Mouse (Mus musculus) WW6 (cell line): ENCODE measurements around the gene Chia1.
"Not testable (repeated sequence)": the region's sequence is repeated elsewhere in the genome, so short reads cannot be mapped to it uniquely, and the experiment has no call there.

Experiments used
- DNase-seq: peaks from one replicate; pipeline ENCODE4 v3.0.0-alpha.2; 2013; ENCODE audit warnings: low read depth, low spot score

The Chia1 gene

GRCm38 (mm10) chr3:106112929-106113328 is at the start of gene Chia1:
TSS of gene Chia1 (plus strand) at chr3:106113229.
- DNase-seq = no peak

- peak; percentile 3 for DNase-seq
Observed at GRCm38 (mm10) chr3:106067707-106068106, 45.3 kb upstream of the Chia1 start.

GRCm38 (mm10) chr3:106070994-106071393 is 42.0 kb upstream of the Chia1 start:
- DNase-seq = no peak

DNA sequence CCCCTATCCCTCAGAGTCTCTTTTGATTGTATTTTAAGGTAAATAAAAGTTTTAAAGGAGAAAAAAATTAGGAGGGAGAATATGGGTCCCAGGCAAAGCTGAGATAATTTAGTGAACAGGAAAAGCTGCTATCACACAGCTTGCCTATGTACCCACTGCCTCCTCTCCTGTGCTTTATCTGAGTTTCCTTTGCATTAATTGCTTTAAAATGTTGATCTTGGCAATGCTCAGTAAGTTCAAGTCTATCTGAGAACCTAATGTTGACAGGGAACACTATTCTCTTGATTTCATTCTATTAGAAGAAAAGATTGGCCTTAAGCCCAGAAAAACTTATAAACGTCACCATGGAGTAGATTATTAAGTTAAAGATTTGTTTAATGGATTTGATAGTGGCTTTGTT is 38.2 kb upstream of the Chia1 start:
- no peak for DNase-seq

GRCm38 (mm10) chr3:106126999-106127398 is 14.0 kb downstream of the Chia1 start:
- DNase-seq = no peak

DNA sequence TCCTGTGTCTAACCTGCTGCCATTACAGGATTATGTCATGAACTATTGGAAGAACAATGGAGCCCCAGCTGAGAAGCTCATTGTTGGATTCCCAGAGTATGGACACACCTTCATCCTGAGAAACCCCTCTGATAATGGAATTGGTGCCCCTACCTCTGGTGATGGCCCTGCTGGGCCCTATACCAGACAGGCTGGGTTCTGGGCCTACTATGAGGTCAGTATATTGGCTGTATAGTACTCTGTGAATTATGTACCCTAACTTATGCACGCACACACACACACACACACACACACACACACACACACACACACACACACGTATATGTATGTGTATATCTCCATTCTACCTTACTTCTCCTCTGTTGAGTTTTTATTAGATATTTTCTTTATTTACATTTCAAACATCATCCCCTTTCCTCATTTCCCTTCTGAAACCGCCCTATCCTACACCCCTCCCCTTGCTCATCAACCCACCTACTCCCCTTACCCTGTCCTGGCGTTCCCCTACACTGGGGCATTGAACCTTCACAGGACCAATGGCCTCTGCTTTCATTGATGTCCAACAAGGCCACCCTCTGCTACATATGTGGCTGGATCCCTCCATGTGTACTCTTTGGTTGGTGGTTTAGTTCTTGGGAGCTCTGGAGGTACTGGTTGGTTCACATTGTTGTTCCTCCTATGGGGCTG is 15.9 kb downstream of the Chia1 start:
- DNase-seq = no peak

- no peak for DNase-seq
Observed at GRCm38 (mm10) chr3:106131690-106132089, 18.7 kb downstream of the Chia1 start.

DNA sequence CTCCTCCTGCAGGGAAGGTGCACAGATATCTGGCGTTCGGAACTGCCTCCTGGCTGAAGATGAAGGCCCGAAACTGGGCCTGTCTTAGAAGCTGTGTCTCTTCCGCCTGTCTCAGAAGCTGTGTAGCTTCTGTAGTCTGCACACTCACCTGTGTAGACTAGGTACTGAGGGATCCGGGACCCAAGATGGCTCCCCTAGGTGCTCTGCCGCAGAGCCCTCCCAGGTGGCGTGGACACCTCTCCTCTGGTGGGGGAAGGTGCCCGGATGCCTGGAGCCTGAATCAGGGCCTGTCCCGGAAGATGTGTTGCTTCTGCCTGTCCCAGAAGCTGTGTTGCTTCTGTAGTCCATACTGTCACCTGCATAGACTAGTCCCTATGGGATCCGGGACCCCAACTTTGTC is 31.1 kb downstream of the Chia1 start:
- DNase-seq = no peak

GRCm38 (mm10) chr3:106154413-106154812 is 41.4 kb downstream of the Chia1 start:
- DNase-seq = no peak

DNA sequence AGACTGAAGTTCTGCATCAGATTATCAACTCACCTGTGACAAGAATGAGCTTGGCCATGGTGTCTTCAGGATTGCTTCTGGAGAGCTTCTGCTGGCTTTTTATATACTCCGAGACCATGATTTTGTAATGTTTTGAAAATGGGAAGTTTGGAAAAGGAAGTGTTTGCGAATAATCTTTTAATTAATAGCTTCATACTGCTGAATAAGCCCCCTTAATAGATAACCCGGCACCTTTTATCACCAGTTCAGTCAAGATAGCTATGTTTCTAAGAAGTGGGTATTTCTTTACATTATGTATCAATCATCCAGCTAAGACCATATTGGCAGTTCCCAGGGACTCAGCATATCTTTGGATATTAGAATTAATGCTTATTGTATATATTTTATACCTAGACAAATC is 54.4 kb downstream of the Chia1 start, which contains the start of gene Chil3:
TSS of gene Chil3 (minus strand) at position 101 of the 400 bp plus-strand sequence.
- no peak for DNase-seq

DNA sequence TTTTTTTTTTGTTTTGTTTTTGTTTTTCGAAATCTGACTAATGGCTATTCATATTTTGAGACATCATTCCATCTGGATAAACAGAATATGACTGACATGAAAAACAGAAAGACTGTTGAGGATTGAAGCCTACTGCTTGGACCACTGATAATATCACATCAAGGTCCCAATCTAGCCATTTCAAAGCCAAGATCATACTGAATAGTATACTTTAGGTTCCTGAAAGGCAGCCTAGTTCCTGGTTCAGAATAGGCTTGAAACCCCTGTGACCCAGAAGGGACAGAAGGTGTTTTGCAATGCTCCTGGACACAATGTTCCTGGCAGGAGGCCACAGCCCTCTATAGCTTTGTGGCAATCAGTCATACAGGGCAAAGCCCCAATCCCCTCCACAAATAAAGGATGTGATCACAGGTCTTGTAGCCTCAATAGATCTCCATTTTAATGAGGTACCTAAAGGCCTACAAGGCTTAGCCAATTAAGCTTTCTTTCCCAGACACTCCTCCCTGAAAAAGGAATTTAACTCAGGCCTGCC is 57.6 kb downstream of the Chia1 start:
- no peak for DNase-seq

DNA sequence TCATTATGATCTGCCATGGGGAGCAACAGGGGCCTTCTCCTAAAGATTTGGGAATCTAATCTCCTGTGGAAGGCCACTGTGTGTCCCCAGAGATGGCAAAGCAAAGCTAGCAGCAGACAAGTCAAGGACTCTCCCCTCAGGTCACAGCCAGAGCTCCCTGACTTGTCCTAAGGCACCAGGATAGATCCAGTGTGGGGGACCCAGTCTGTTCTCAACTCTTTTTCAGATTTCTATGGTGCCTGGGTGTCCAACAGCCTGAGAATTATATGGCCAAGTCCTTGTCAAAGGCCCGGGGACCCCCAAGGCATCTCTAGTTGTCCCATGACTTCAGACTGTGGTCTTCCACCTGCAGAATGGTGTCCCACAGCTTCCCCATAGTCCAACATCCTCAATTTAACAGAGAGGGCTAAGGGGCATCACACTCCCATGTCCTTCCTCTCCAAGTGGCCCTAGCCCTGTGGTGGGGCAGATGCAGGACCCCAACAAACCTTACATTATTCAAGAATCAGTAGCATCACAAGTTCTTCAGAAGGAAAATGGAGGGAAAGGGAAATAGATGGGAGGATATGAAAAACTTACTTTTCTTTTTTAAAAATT is 58.2 kb downstream of the Chia1 start:
- no peak for DNase-seq

GRCm38 (mm10) chr3:106172506-106172905 is 59.5 kb downstream of the Chia1 start:
- not testable (repeated sequence) for DNase-seq

GRCm38 (mm10) chr3:106174971-106175370 is 61.9 kb downstream of the Chia1 start:
- not testable (repeated sequence) for DNase-seq

GRCm38 (mm10) chr3:106177509-106178189 is 64.6 kb downstream of the Chia1 start:
- DNase-seq = no peak
